Mouse (Mus musculus) E14TG2a.4 (cell line): ENCODE data around the gene 4930455H04Rik.

Experiments
- CTCF ChIP-seq: conservative IDR thresholded peaks from 2 replicates; pipeline ENCODE4 v1.5.1; 2014; ENCODE audit warnings: low read length
- NANOG ChIP-seq: IDR thresholded peaks from 2 replicates; pipeline ENCODE4 v1.6.1; 2014; ENCODE audit warnings: borderline replicate concordance, low read length, mixed read lengths
- POU5F1 ChIP-seq: IDR thresholded peaks from 2 replicates; pipeline ENCODE4 v1.6.1; 2014; ENCODE audit warnings: low read length, borderline replicate concordance

- TF ChIP-seq CTCF, result no peak
- no peak for TF ChIP-seq NANOG
- TF ChIP-seq POU5F1, result no peak
Observed at GRCm38 (mm10) chr3:116933158-116933557, 34.9 kb upstream of the 4930455H04Rik start.
